Mouse (Mus musculus) thymus, postnatal 0 days (tissue): ENCODE data around the gene Cop1. TPM values are rescaled to one million over a fixed set of nuclear protein-coding genes. Genes with fewer than 3 reads are reported as not detected.

Experiments used
- microRNA-seq: library from miRNA; unstranded; fragments of <30 nt; microRNA quantifications from one replicate; pipeline ENCODE4, GENCODE M21; 2016; ENCODE audit warnings: borderline number of aligned reads
- polyA plus RNA-seq: library from polyadenylated mRNA; unstranded; fragments of >200 nt; fragmentation: Nextera tagmentation; extraction: Ambion mirVana; gene quantifications from 2 replicates; pipeline ENCODE4 v1.2.1, GENCODE M21; 2015

Gene Cop1
- polyA plus RNA-seq, 1 experiment from 2014 or later, result 66.4 TPM

Small RNAs within 50 kb of the gene (microRNA-seq; reads per million reads assigned to microRNA genes)
- 49.5 reads per million, percentile 38 among the genes with 10 or more reads in this experiment for gene Mir1843b
